Mouse (Mus musculus): Measurements from ENCODE around the gene Inpp5k. TPM values are rescaled to one million over a fixed set of nuclear protein-coding genes. Genes with fewer than 3 reads are reported as not detected.

Inpp5k gene
- polyA plus RNA-seq, 1 experiment from 2014 or later = 71.4 TPM

DNA sequence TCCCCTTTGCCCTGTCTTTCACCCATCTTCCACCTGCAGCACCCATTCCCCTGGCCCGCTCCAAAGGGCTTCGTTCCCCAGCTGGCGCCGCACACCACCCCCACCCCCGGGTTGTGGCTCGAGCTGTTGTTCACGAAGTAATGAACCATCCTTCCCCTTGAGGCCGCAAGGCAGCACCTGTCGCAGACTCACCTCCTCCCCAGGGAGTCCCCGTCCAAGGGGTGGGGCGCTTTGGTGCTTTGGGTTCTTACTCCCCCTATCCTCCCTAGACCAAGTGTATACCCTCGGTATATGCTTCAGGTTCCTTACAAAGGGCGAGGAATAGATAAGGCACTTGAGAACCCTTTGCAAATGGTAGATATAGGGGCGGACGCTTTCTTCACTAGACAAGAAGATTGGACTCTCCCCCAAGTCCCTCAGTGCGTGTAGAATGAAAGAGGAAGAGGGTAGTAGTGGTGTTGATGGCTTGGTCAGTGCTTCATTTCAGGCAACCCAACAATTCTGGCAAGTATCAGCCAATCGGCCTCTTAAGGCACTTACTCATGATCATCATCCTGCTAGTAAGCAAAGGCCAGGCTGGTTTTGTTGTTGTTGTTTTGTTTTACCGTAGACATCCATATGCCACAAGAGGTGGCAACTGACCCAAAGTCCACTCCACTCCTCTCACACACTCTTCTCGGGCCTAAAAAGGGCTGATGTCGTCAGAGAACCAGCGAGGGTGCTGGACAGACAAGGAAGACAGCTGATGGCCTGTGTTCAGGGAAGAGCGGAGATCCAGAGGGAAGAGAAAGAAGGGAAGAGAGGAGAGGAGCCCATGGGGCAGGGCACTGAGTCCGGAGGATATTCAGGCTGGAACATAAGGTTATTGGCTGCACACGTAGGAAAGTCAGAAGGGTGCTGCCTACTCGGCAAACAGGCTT, 23.9 kb downstream of the Inpp5k start:
- Histone ChIP-seq H3K4me3 (ENCODE audit: low read depth, low read length) (peak overlapping the region; percentile 73), H3K27ac (ENCODE audit: low read length) (peak overlapping the region; percentile 97), H3K4me1 (ENCODE audit: insufficient read depth, low read depth, low read length) (peaks cover 38% of the 10 kb centered on the region), H3K27me3 (replicated peaks; ENCODE audit: insufficient read depth, low read length) (no peaks in the 10 kb centered on the region), H3K36me3 (ENCODE audit: insufficient read depth, low read length) (peaks cover 4% of the 10 kb centered on the region; the same call in 1 of the 2 replicates), H3K9ac (replicated peaks; ENCODE audit: low read depth) (peak overlapping the region; percentile 83; the same call in 1 of the 2 replicates), H3K9me3 (ENCODE audit: low read length) (no peaks in the 10 kb centered on the region), H3K4me2 (replicated peaks; ENCODE audit: low read depth, low read length) (peak overlapping the region; percentile 73)
- no peak for TF ChIP-seq CTCF (IDR thresholded peaks at IDR 0.05)
- no peak for TF ChIP-seq EP300 (IDR thresholded peaks at IDR 0.05)
- no peak for ATAC-seq
- 41% methylated on average over 24 of the region's 25 CpGs for WGBS
- peak; percentile 36 for DNase-seq (ENCODE audit: low spot score)

DNA sequence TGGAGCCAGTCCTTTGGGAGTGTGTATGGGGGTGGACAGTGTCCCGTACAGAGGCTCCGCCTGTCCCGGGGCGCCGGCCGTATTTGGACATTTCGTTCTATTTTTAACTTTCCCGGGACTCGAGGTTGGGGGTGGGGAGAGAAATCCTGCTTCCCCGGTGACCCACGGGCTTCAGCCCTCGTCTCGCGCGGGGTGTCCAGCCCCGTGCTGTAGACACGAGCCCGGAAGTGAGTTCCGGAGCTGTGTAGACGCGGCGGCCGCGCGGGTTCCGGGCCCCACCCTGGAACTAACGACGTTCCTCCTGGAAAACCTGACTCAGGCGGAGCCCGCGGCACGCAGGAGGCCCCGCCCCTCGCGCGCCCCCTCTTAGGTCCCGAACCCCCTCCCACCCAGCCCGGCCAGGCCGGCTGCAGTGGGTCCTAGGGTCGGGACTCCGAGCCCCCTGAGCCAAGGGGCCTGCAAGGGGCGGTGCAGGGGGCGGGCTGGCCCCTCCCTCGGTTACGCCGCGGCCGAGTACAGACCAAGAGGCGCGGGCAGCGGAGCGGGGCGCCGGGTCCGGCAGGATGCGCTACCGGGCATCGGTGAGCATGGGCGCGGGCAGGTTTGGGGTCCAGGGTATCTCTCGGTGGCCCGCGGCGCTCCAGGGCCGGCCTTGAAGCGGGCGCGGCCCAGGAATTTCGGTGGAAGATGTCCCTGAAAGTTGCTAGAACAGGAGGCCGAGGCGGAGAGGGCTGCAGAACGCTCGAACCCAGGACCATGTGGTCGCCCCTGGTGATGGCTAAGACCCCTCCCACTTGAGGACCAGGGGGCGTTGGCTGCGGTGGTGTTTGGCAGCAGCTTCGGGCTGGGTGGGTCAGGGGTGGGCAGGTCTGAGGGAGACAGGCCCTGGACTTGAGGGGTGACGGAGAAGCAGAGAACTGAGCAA, 25.1 kb downstream of the Inpp5k start:
- WGBS = under 1% methylated on average over 72 of the region's 78 CpGs
- TF ChIP-seq CTCF (IDR thresholded peaks at IDR 0.05) (peak; percentile 4; the same call in 1 of the 2 replicates), EP300 (IDR thresholded peaks at IDR 0.05) (peak; percentile 30; the same call in 1 of the 2 replicates)
- Histone ChIP-seq H3K27me3 (replicated peaks; ENCODE audit: insufficient read depth, low read length) (no peaks in the 10 kb centered on the region), H3K4me1 (ENCODE audit: insufficient read depth, low read depth, low read length) (peaks cover 30% of the 10 kb centered on the region), H3K4me2 (replicated peaks; ENCODE audit: low read depth, low read length) (peak overlapping the region; percentile 73), H3K9me3 (ENCODE audit: low read length) (no peaks in the 10 kb centered on the region), H3K9ac (replicated peaks; ENCODE audit: low read depth) (peak overlapping the region; percentile 83), H3K36me3 (ENCODE audit: insufficient read depth, low read length) (peaks cover 13% of the 10 kb centered on the region), H3K27ac (ENCODE audit: low read length) (peak overlapping the region; percentile 97), H3K4me3 (ENCODE audit: low read depth, low read length) (peak overlapping the region; percentile 62)
- peak; percentile 45 for ATAC-seq
- DNase-seq (ENCODE audit: low spot score) = peak; percentile 89

DNA sequence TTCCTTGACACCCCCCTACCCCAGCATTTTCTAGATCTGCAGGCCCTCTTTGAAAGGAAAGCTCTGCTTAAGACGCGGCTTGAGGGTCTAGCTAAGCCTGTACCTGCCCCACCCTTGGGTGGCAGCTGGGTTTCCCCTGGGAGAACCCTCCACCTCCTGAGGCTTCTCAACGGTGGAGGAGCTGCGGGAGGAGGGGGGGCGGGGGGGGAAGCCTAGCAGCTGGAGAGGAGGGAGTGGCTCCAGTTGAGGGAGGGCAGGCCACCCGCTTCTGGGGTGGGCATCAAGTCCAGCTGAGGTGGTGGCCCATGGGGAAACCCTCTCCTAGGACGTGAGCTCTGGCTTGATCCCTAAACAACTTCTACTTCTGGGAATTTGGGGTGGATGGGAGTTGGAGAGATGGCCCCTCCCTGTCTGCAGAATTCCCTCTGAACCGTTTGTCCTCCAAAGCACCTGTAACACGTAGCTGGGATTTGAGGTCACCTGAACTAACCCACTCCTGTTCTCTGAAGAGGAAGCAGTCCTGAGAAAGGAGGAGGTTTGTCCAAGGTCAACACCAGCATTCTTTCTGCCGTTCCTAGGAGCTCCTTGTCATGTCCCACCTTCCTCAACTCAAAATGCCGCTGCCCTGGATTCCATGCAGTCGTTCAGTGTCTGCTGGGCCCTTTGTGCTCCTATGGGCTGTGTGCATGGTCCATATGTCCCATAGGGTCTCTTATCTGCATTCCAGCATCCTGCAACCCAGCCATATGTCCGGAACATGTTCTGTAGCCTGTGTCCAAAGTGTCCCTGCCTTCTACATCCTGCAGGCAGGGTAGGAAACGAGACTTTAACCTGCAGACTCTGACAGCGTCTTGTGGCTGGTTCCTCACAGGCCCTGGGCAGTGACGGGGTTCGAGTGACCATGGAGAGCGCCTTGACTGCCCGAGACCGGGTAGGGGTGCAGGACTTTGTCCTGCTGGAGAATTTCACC, 26.1 kb downstream of the Inpp5k start:
- Histone ChIP-seq H3K27me3 (replicated peaks; ENCODE audit: insufficient read depth, low read length) (no peaks in the 10 kb centered on the region), H3K9ac (replicated peaks; ENCODE audit: low read depth) (peak overlapping the region; percentile 83), H3K4me2 (replicated peaks; ENCODE audit: low read depth, low read length) (peak overlapping the region; percentile 73), H3K36me3 (ENCODE audit: insufficient read depth, low read length) (peaks cover 23% of the 10 kb centered on the region), H3K4me3 (ENCODE audit: low read depth, low read length) (peak overlapping the region; percentile 62), H3K27ac (ENCODE audit: low read length) (peak overlapping the region; percentile 97), H3K9me3 (ENCODE audit: low read length) (no peaks in the 10 kb centered on the region), H3K4me1 (ENCODE audit: insufficient read depth, low read depth, low read length) (peaks cover 30% of the 10 kb centered on the region)
- TF ChIP-seq CTCF (IDR thresholded peaks at IDR 0.05) (no peak), EP300 (IDR thresholded peaks at IDR 0.05) (peak; percentile 68)
- ATAC-seq = peak; percentile 20
- WGBS = 38% methylated on average over 20 of the region's 20 CpGs
- DNase-seq (ENCODE audit: low spot score) = peak; percentile 89

DNA sequence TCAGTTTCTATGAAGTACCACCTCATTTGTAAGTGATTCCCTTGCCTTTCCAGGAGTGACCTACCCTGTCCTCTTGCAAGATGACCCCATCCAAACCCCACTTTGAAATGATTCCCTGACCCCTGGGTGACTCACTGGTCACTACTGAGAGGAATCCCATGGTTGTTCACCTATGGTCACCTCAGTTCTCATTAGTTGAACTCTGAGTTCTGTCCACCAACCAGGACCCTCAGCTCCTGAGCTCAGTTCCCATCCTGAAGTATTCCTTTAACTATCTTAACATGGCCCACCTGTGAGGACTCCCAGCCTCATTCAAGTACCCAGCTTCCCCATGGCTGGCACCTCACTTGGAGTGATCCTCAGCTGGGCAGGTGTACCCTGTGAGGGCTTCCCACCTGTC, 27.1 kb downstream of the Inpp5k start:
- DNase-seq (ENCODE audit: low spot score) = no peak
- Histone ChIP-seq H3K4me1 (ENCODE audit: insufficient read depth, low read depth, low read length) (peaks cover 21% of the 10 kb centered on the region), H3K9ac (replicated peaks; ENCODE audit: low read depth) (no peak overlapping the region), H3K9me3 (ENCODE audit: low read length) (no peaks in the 10 kb centered on the region), H3K4me3 (ENCODE audit: low read depth, low read length) (no peak overlapping the region), H3K36me3 (ENCODE audit: insufficient read depth, low read length) (peaks cover 33% of the 10 kb centered on the region), H3K27ac (ENCODE audit: low read length) (peak overlapping the region; percentile 97; the same call in 1 of the 2 replicates), H3K4me2 (replicated peaks; ENCODE audit: low read depth, low read length) (peak overlapping the region; percentile 73), H3K27me3 (replicated peaks; ENCODE audit: insufficient read depth, low read length) (no peaks in the 10 kb centered on the region)
- TF ChIP-seq EP300 (IDR thresholded peaks at IDR 0.05) (no peak), CTCF (IDR thresholded peaks at IDR 0.05) (no peak)
- ATAC-seq = no peak

DNA sequence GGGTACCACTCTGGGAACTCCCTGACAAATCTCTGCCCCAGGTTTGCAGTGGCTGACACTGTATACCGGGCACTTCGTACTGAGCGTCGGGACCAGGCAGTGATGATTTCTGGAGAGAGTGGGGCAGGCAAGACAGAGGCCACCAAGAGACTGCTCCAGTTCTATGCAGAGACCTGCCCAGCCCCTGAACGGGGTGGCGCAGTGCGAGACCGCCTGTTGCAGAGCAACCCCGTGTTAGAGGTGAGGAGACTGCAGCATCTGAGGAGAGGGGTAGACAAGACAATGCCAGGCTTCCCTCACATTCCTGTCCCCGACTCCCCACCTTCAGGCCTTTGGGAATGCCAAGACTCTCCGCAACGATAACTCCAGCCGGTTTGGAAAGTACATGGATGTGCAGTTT, 27.5 kb downstream of the Inpp5k start:
- no peaks in the 10 kb centered on the region for H3K9me3 ChIP-seq (ENCODE audit: low read length)
- TF ChIP-seq CTCF (IDR thresholded peaks at IDR 0.05) (no peak), EP300 (IDR thresholded peaks at IDR 0.05) (no peak)

More for the DNA sequence above, 27.5 kb downstream of the Inpp5k start:
- Histone ChIP-seq H3K4me3 (ENCODE audit: low read depth, low read length) (no peak overlapping the region), H3K4me1 (ENCODE audit: insufficient read depth, low read depth, low read length) (peaks cover 17% of the 10 kb centered on the region), H3K27ac (ENCODE audit: low read length) (no peak overlapping the region), H3K27me3 (replicated peaks; ENCODE audit: insufficient read depth, low read length) (no peaks in the 10 kb centered on the region), H3K36me3 (ENCODE audit: insufficient read depth, low read length) (peaks cover 34% of the 10 kb centered on the region), H3K9ac (replicated peaks; ENCODE audit: low read depth) (no peak overlapping the region), H3K4me2 (replicated peaks; ENCODE audit: low read depth, low read length) (peak overlapping the region; percentile 11; the same call in 1 of the 2 replicates)
- WGBS = 86% methylated on average over 13 of the region's 13 CpGs
- no peak for DNase-seq (ENCODE audit: low spot score)
- no peak for ATAC-seq

Measured in lung, postnatal 0 days (tissue).